Mouse (Mus musculus) B cell, adult 2 months (primary cell): Measurements from ENCODE around the gene Aqp9.

Source experiments
- DNase-seq, 2 experiments: peaks; one replicate each; pipeline ENCODE4 v3.0.0; 2022

Aqp9 gene

GRCm38 (mm10) chr9:71166871-71167465 lies 1.5 kb downstream of the Aqp9 start:
- DNase-seq = no peak

DNA sequence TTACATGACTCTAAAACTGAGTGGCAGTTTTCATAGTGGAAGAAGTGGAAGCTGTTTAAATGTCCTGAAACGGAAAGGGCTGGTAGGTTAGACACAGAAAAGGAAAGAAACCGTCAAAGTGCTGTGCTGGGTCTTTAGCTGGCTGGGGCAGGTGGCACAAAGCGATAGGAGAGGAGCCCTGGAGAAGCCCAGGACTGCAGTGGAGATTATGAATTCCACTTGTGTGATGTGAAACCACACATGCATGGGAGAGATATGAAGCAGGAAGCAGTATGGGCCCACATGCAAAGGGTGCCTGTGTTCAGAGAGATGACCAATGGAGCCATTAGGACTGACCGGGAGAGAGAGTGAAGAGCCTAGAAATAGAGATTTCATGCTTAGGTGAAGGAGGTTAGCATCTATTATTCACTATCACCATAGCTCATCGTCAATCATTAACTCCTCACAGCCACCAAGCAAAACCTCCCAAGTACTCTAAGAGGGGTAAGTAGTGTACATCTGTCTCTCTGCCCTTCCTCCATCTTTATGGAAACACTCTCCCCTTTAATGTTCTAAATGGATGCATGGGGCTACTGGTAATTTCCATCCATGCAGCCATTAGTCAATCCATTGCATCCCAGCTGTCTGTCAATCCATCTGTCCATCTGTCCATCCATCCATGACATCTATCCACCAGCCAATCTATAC lies 2.3 kb downstream of the Aqp9 start:
- DNase-seq = no peak

DNA sequence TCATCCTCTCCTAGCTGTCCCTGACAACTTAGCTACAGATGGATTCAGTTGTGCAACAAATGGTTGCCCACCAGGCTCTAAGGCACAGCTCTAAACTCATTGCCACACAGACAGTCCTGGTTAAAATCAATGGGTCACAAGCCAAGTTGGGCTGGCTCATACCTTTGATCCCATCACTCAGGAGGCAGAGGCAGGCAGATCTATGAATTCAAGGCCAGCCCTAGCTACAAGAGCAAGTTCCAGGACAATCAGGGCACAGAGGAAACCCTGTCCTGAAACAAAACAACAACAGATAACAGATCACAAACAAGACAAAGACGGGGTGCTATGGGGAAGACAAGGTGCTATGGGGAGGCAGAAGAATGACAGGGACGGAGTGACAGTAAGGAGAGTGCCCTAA lies 3.0 kb downstream of the Aqp9 start:
- DNase-seq = no peak

- peak; percentile 40 to 52 for DNase-seq
Measured at GRCm38 (mm10) chr9:71165061-71165460, 3.4 kb downstream of the Aqp9 start.

DNA sequence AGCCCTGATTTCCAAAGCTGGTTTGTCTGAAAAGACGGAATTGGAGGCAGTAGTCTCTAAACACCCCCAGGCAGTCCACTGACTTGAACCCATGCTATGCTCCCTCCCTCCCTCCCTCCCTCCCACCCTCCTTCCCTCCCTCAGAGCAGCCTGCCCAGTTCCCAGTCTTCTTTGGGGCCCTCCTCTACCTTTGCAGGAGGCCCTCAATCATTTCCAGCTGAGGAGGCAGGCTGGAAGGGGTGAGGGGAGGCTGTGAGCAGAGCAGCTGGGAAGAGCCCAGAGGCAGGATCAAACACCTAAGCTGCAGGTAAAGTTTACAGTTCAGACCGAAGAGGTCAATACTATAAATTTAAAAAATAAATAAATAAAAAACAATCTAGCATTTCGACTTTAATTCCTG lies 4.1 kb downstream of the Aqp9 start:
- DNase-seq = no peak

DNA sequence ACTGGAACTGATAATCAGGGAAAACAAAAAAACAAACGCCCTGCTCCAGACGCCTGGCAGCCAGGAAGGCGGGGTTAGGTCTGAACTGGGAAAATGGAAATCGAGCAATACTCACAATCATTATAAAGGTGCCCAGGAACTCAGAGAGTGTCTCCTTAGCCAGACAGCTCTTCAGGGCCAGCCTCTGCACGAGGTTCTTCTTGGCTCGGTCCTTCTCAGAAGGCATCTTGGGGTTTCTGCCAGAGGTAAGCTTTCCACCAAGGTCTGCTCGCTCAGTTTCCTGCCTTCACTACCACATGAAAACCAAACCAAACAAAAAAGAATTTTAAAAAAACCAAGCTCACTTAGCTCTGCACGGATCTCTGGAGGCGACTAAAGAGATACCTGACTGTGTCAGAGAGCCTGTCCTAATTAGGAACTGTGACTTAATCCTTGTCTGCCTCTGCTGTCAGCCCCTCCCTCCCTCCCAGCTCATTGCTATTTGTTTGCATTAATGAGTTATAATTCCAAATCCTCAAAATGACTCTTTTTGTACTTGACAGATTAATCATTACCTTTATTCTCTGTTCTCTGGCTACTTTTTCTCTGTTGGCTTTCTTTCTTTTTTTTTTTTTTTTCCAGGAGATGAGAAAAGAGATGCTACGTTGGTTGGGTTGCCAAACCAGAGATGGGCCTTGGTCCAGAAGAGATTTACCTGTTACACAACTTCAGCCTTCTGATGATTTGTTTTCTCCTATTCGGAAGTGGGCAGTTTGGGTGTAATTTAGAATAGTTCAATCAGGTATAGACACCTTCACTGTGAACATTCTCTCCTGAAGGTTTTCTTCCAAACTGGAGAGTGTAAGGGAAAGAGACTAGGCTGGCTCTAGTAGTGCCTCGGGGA lies 5.4 kb downstream of the Aqp9 start:
- no peak for DNase-seq

DNA sequence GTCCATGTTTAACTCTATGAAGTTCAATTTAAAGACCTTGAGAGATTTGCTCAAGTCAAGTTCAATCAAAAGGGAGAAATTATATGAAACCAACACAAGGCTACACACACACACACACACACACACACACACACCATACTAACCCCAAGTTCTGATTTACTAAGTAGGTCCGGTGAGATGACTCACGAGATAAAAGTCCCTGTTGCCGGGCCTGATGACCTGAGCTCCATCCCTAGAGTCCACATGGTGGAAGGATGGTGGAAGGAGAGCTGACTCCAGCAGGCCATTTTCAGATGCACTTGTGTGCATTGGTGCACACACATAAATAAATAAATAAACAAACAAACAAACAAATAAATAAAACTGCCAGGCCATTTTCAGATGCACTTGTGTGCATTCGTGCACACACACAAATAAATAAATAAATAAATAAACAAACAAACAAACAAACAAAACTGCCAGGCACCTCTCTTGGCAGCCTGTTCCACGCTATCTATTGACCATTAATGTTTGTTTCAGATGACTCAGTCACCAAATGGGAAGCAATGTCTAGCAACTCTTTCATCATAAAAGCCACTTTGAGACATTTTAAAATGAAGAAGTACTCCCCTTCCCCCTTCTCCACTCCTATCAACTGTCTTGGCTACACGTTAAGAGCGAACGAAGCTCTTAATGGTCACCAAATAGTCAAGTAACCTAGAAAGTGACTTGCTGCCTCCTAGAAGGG lies 6.2 kb downstream of the Aqp9 start:
- DNase-seq = no peak

GRCm38 (mm10) chr9:71160849-71161711 lies 7.4 kb downstream of the Aqp9 start:
- no peak for DNase-seq

- DNase-seq = no peak
Measured at GRCm38 (mm10) chr9:71159686-71160085, 8.8 kb downstream of the Aqp9 start.

DNA sequence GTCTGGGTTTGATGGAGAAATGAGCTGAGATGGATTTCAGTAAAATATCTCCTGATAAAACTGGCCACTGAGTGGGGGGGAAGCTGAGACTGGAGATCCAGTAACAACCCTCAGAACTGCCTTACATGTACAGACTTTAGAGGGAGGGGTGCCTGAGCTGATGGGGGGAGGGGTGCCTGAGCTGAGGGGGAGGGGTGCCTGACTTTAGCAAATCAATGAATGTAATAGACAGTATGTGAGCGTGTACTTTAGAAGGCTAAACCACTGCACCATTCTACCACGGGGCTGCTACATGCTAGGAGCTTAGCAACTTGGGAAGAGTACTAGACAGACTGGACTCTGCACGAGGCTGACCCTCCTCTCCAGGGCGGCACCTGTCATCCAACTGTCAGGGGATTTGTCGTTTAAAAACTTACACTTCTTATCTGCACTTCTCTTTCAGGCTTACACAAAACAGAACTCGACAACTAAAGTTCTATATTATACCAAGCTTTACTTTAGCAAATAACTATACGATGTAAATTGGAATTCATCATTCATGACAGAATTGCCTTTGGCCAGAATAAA lies 9.3 kb downstream of the Aqp9 start:
- no peak for DNase-seq

GRCm38 (mm10) chr9:71157921-71158646 lies 10.4 kb downstream of the Aqp9 start:
- DNase-seq = no peak

GRCm38 (mm10) chr9:71156447-71157035 lies 11.9 kb downstream of the Aqp9 start:
- DNase-seq = no peak

GRCm38 (mm10) chr9:71155399-71156005 lies 13.0 kb downstream of the Aqp9 start:
- DNase-seq = no peak

- no peak for DNase-seq
Measured at GRCm38 (mm10) chr9:71151386-71151785, 17.1 kb downstream of the Aqp9 start.

DNA sequence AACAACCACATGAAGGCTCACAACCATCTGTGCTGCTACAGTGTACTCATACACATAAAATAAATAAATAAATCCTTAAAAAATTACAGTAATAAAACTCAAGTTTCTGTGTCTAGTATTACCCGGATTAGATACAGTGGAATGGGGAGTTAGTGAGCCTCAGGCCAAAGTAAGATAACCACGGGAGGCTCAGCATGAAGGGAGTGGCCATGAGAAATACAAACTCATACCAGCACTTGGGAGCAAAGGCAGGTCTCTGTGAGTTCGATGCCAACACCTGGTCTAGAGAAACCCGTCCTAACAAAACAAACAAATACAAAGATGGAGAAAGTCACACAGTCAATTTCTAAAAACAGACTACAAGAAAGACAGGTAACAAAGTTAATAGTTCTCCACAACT lies 18.3 kb downstream of the Aqp9 start:
- DNase-seq = no peak

DNA sequence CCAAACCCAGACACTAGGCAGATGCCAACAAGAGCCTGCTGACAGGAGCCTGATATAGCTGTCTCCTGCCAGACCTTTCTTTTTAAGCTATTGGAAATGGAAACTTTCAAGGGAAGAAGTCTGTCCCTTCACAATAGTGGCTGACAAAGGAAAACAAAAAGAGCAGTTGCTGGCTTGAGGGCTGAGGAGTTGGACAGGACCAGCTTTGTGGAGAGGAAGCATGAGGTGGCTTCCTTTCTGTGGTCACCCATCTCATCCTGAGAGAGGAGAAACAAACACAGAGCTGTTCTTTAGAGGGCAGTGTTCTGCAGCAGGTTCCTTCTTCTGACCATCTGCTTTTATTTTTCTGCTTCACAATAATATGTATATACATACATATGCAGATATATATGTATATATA lies 19.6 kb downstream of the Aqp9 start:
- DNase-seq = no peak

DNA sequence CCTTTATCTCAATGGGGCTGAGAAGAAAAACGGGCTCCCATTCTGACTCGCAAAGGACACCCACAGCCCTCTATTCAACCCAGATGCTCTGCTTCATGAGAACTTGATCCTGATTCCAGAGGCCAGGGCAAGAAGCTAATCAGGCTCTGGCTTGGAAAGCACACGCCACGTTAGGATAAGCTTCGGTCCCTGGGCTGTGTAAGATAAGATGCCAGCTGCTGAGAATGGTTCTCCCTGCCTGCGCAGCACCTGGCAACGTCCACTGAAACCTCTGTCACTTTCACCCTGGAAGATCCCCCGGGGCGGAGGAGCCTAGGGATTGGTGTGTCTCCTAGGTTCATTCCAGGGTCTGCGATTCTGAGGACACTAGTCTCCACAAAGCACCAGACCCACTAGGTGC lies 22.3 kb downstream of the Aqp9 start:
- DNase-seq = no peak

DNA sequence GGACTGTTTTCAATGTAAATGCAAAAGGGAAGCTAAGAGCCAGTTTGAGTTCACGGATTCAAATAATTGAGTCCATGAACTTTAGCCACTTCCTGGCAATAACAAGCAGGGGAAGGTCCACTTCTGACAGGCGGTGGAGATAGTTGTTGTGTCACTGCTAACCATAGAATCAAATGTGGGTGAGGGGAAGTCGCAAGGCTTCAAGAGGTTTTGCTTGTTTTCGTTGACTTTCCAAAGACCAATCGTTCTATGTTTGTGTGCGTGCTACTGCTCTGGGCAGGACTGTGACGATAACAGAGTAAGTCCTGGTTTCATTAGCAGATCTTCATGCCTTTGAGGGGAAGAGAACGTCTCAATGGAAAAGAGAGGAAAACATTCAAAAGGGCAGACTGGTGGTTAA lies 28.3 kb downstream of the Aqp9 start:
- DNase-seq = no peak

GRCm38 (mm10) chr9:71138936-71139335 lies 29.5 kb downstream of the Aqp9 start:
- no peak for DNase-seq

DNA sequence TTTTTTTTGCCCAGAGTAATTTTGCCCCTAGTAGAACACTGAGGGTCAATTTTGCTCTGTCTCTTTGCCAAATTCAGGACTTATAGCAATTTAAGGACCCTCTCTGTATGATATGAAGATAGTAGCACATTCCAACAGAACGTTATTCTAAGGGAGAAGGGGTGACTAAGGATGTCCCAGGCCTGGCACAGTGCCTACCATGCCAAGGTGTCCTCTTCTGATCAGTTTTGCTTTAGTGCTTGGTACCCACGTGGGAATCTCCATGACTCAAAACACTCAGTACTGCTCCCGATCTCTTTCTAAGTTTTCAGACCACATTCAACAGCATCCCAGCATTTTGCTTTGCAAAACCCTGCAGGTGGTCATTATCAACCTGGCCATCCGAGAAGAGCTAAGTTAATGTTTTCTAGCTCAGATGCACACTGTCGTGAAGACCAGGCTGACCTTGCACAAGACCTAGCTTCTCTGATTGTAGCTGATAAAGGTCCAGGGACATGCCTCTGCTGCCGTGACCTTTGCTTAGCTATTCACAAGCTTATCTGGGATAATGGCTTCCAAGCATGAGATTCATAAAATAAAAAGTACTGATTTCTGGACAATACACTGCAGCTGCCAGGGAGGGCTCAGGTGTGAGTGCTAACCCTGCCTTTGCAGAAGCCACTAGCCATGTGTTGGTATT lies 31.1 kb downstream of the Aqp9 start:
- no peak for DNase-seq
